Mouse (Mus musculus) kidney, embryonic 16.5 days (tissue): Measurements from ENCODE around the gene Fbxw4. TPM values are rescaled to one million over a fixed set of nuclear protein-coding genes. Genes with fewer than 3 reads are reported as not detected.

Source experiments
- ATAC-seq: fragments of 200-750 bp; cut with Nextera tagmentation; 2 replicates; pipeline ENCODE4 v1.8.0; 2017; ENCODE audit warnings: moderate TSS enrichment; ENCODE audit not compliant: low FRiP score, low TSS enrichment
- H3K27ac ChIP-seq: fragments of 300-500 bp; sonication (generic); 2 replicates; pipeline ENCODE4 v1.5.1; 2014; ENCODE audit warnings: low read length
- H3K27me3 ChIP-seq: fragments of 300-500 bp; sonication (generic); 2 replicates; pipeline ENCODE4 v1.6.1; 2014; ENCODE audit warnings: low read length, control low read depth, mixed read lengths; ENCODE audit not compliant: insufficient read depth
- H3K36me3 ChIP-seq: fragments of 300-500 bp; sonication (generic); 2 replicates; pipeline ENCODE4 v1.6.1; 2014; ENCODE audit warnings: low read length, control low read depth, mixed read lengths; ENCODE audit not compliant: insufficient read depth
- H3K4me1 ChIP-seq: fragments of 300-500 bp; sonication (generic); 2 replicates; pipeline ENCODE4 v1.6.1; 2014; ENCODE audit warnings: low read length, control low read depth, mixed read lengths; ENCODE audit not compliant: insufficient read depth
- H3K4me2 ChIP-seq: fragments of 300-500 bp; sonication (generic); replicated peaks from 2 replicates; pipeline ENCODE4 v1.6.1; 2014; ENCODE audit warnings: low read depth, low read length
- H3K4me3 ChIP-seq: fragments of 300-500 bp; sonication (generic); 2 replicates; pipeline ENCODE4 v1.5.1; 2014; ENCODE audit warnings: mild to moderate bottlenecking, low read length
- H3K9ac ChIP-seq: fragments of 300-500 bp; sonication (generic); replicated peaks from 2 replicates; pipeline ENCODE4 v1.6.1; 2014; ENCODE audit warnings: low read length
- H3K9me3 ChIP-seq: fragments of 300-500 bp; sonication (generic); 2 replicates; pipeline ENCODE4 v1.6.1; 2016; ENCODE audit warnings: low read length, control low read depth
- WGBS: fragments of 180-500 bp; shearing (Covaris S2); extraction: QIAGEN DNeasy Blood & Tissue Kit; methylation state at CpG from one replicate; pipeline ENCODE4 v1.1.7; 2014; 5-methylcytosine and 5-hydroxymethylcytosine counted together
- polyA plus RNA-seq: library from polyadenylated mRNA; unstranded; fragments of >200 nt; fragmentation: Nextera tagmentation; extraction: Ambion mirVana; gene quantifications from 2 replicates; pipeline ENCODE4 v1.2.1, GENCODE M21; 2015

Fbxw4 gene
- polyA plus RNA-seq, 1 experiment from 2014 or later = 7.9 TPM

- Histone ChIP-seq H3K27ac (no peak overlapping the region), H3K4me2 (no peak overlapping the region), H3K27me3 (no peaks in the 10 kb centered on the region), H3K4me3 (no peak overlapping the region), H3K36me3 (no peaks in the 10 kb centered on the region), H3K9me3 (no peaks in the 10 kb centered on the region), H3K9ac (no peak overlapping the region), H3K4me1 (no peaks in the 10 kb centered on the region)
- 50% methylated on average over 7 of the region's 7 CpGs for WGBS
- ATAC-seq = no peak
Measured at GRCm38 (mm10) chr19:45607479-45607878, 52.6 kb downstream of the Fbxw4 start.

GRCm38 (mm10) chr19:45606701-45607100, 53.4 kb downstream of the Fbxw4 start:
- Histone ChIP-seq H3K27me3 (no peaks in the 10 kb centered on the region), H3K36me3 (peaks cover 2% of the 10 kb centered on the region; the same call in 1 of the 2 replicates), H3K4me2 (no peak overlapping the region), H3K4me3 (no peak overlapping the region), H3K4me1 (no peaks in the 10 kb centered on the region), H3K9me3 (no peaks in the 10 kb centered on the region), H3K9ac (no peak overlapping the region), H3K27ac (no peak overlapping the region)
- WGBS = 89% methylated on average over 4 of the region's 4 CpGs
- ATAC-seq = no peak

GRCm38 (mm10) chr19:45602606-45603005, 57.5 kb downstream of the Fbxw4 start:
- Histone ChIP-seq H3K36me3 (peaks cover 7% of the 10 kb centered on the region; the same call in 1 of the 2 replicates), H3K27ac (no peak overlapping the region), H3K9me3 (no peaks in the 10 kb centered on the region), H3K4me1 (no peaks in the 10 kb centered on the region), H3K4me2 (no peak overlapping the region), H3K27me3 (no peaks in the 10 kb centered on the region), H3K4me3 (no peak overlapping the region), H3K9ac (no peak overlapping the region)
- ATAC-seq = no peak
- 89% methylated on average over 5 of the region's 5 CpGs for WGBS

- no peak overlapping the region for H3K4me2 ChIP-seq
- no peaks in the 10 kb centered on the region for H3K9me3 ChIP-seq
- H3K27me3 ChIP-seq = no peaks in the 10 kb centered on the region
- no peak overlapping the region for H3K4me3 ChIP-seq
- no peak for ATAC-seq
- no peak overlapping the region for H3K9ac ChIP-seq
- peaks cover 7% of the 10 kb centered on the region for H3K36me3 ChIP-seq
- 78% methylated on average over 4 of the region's 4 CpGs for whole genome bisulfite sequencing
- H3K4me1 ChIP-seq = peaks cover 4% of the 10 kb centered on the region; the same call in 1 of the 2 replicates
- H3K27ac ChIP-seq = no peak overlapping the region
Measured at GRCm38 (mm10) chr19:45597106-45597505, 63.0 kb downstream of the Fbxw4 start.

DNA sequence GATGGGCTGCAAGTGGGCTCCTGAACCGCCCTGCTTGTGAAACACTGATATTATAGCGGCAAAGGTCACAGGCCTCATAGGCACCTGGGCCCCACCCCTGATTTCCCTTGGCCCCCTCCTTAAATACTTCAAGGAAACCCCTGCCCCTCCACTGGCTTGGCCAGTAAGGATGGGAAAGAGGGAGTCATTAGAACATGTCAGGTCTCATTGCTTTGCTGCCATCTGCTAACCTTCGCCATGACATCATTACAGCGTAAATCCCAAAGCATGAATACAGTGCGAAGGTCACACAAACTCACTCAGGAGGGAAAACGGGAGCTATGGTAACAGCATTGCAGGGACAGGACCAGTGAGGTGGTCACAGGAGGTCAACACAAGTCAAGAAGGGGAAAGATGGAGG, 63.7 kb downstream of the Fbxw4 start:
- peaks cover 4% of the 10 kb centered on the region; the same call in 1 of the 2 replicates for H3K36me3 ChIP-seq
- H3K27me3 ChIP-seq = no peaks in the 10 kb centered on the region
- H3K4me1 ChIP-seq = peaks cover 9% of the 10 kb centered on the region; the same call in 1 of the 2 replicates
- no peaks in the 10 kb centered on the region for H3K9me3 ChIP-seq
- 78% methylated on average over 6 of the region's 6 CpGs for WGBS
- H3K9ac ChIP-seq = no peak overlapping the region
- no peak overlapping the region for H3K27ac ChIP-seq
- no peak overlapping the region for H3K4me3 ChIP-seq
- H3K4me2 ChIP-seq = no peak overlapping the region
- ATAC-seq = no peak

GRCm38 (mm10) chr19:45596019-45596418, 64.1 kb downstream of the Fbxw4 start:
- Histone ChIP-seq H3K4me3 (no peak overlapping the region), H3K9ac (no peak overlapping the region), H3K9me3 (no peaks in the 10 kb centered on the region), H3K27ac (no peak overlapping the region), H3K4me2 (no peak overlapping the region), H3K27me3 (no peaks in the 10 kb centered on the region), H3K36me3 (peaks cover 4% of the 10 kb centered on the region; the same call in 1 of the 2 replicates), H3K4me1 (peaks cover 10% of the 10 kb centered on the region; the same call in 1 of the 2 replicates)
- no peak for ATAC-seq
- 49% methylated on average over 7 of the region's 7 CpGs for WGBS

DNA sequence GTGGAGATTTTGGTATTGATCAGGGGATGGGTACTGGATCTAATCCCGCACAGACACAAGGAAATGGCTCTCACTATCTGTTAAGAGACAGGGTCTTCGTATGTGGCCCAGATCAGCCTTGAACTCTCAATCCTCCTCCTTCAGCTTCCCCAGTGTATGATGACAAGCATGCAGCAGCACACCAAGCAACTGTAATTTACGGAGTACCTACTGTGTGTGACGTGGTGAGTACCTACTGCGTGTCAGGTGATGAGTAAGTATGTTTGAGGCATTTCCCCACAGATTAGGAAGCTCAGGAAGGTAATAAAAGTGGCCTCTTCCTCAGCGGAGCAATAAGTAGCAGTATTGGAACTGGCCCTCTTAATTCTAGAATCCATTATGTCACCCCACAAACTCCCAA, 64.6 kb downstream of the Fbxw4 start:
- H3K36me3 ChIP-seq = peaks cover 4% of the 10 kb centered on the region; the same call in 1 of the 2 replicates
- H3K27me3 ChIP-seq = no peaks in the 10 kb centered on the region
- no peak for ATAC-seq
- no peak overlapping the region for H3K9ac ChIP-seq
- no peaks in the 10 kb centered on the region for H3K9me3 ChIP-seq
- no peak overlapping the region for H3K27ac ChIP-seq
- peaks cover 10% of the 10 kb centered on the region; the same call in 1 of the 2 replicates for H3K4me1 ChIP-seq
- H3K4me3 ChIP-seq = no peak overlapping the region
- WGBS = 88% methylated on average over 6 of the region's 6 CpGs
- no peak overlapping the region for H3K4me2 ChIP-seq

DNA sequence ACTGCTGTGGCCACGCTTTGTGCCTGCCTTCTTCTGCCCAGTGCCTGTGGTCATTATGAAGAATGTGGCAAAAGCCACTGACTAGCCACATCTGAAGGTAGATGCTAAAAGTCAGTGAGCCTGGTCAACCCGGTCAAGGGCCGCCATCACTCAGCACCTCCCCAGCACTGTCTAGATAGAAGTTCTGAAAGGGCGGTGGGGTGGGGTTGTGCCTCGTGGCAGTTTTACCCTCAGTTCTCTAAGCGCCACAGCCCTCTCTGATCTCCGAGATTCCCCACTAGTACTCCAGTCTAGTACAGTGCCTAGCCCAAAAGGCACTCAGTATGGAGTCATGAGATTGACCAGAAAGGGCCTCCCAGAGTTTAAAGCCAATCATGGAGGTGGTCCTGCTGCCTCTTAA, 66.0 kb downstream of the Fbxw4 start:
- 82% methylated on average over 7 of the region's 7 CpGs for WGBS
- Histone ChIP-seq H3K27me3 (no peaks in the 10 kb centered on the region), H3K27ac (no peak overlapping the region), H3K36me3 (no peaks in the 10 kb centered on the region; the same call in 1 of the 2 replicates), H3K4me2 (no peak overlapping the region), H3K9me3 (no peaks in the 10 kb centered on the region), H3K9ac (no peak overlapping the region), H3K4me3 (no peak overlapping the region), H3K4me1 (peaks cover 10% of the 10 kb centered on the region; the same call in 1 of the 2 replicates)
- no peak for ATAC-seq

DNA sequence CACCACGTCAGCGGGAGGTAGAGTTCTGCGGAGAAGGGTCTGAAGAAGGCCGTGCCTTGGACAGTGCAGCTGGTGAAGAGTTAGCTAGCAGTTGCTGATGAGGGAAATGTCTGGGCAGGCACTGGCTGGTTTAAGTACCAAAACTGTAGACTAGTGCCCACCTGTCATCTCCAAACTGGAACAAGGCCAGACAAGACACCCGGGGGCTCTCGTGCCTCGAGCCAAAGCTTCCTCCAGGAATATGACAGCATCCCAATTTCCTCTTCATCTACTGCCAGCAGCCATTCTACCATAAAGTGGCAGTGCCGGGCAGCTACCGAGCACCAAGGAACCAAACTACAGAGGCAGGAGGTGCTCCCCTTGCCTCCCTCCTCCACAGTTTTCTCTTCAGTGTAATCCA, 67.2 kb downstream of the Fbxw4 start:
- H3K4me2 ChIP-seq = no peak overlapping the region
- no peak overlapping the region for H3K9ac ChIP-seq
- no peak overlapping the region for H3K4me3 ChIP-seq
- no peaks in the 10 kb centered on the region for H3K27me3 ChIP-seq
- no peak for ATAC-seq
- peaks cover 2% of the 10 kb centered on the region; the same call in 1 of the 2 replicates for H3K36me3 ChIP-seq
- 81% methylated on average over 9 of the region's 9 CpGs for WGBS
- H3K4me1 ChIP-seq = peaks cover 10% of the 10 kb centered on the region; the same call in 1 of the 2 replicates
- no peak overlapping the region for H3K27ac ChIP-seq
- no peaks in the 10 kb centered on the region for H3K9me3 ChIP-seq

DNA sequence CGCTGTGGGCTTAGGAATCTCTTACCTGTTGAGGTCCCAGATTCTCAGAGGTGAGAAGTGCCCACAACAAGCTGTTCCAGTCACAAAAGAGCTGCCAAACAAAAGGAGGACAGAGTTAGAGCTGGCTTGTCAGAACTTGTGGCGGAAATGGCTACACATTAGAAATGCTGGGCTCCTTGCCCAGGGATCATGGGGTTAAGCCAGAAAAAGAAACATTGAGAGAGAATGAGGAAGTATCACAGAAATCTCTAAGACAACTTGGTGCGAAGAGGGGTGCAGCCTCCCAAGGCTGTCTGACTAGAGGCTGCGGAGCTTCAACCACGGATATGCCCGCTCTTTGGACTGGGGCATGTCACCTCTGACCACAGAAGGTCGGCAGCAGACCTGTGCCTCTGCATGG, 68.4 kb downstream of the Fbxw4 start:
- no peak for ATAC-seq
- WGBS = 74% methylated on average over 7 of the region's 7 CpGs
- Histone ChIP-seq H3K9ac (no peak overlapping the region), H3K4me2 (no peak overlapping the region), H3K9me3 (no peaks in the 10 kb centered on the region), H3K36me3 (peaks cover 2% of the 10 kb centered on the region; the same call in 1 of the 2 replicates), H3K4me1 (peaks cover 10% of the 10 kb centered on the region; the same call in 1 of the 2 replicates), H3K27me3 (no peaks in the 10 kb centered on the region), H3K4me3 (no peak overlapping the region), H3K27ac (no peak overlapping the region)
